Mouse (Mus musculus) CH12.LX (cell line): ENCODE measurements around the gene Shisa7.

ENCODE experiments used
- CTCF ChIP-seq, 2 experiments: IDR thresholded peaks in 1 of 2; conservative IDR thresholded peaks in 1 of 2; 2 replicates each; pipeline ENCODE4 v1.5.1; 2011 to 2012; ENCODE audit warnings: low read depth in 2 of 2, low read length in 2 of 2, improper control_type of control experiment in 1 of 2, inconsistent platforms in 1 of 2, mild to moderate bottlenecking in 1 of 2, moderate library complexity in 1 of 2
- TCF12 ChIP-seq: IDR thresholded peaks from 2 replicates; pipeline ENCODE4 v1.6.1; 2014; ENCODE audit warnings: low read depth, mild to moderate bottlenecking, inconsistent platforms, low read length, improper control_type of control experiment
- ZC3H11A ChIP-seq: IDR thresholded peaks from 2 replicates; pipeline ENCODE4 v1.6.1; 2012; ENCODE audit warnings: low read depth, mild to moderate bottlenecking, inconsistent platforms, low read length, improper control_type of control experiment

GRCm38 (mm10) chr7:4788499-4789435 lies 55.7 kb downstream of the Shisa7 start:
- TF ChIP-seq CTCF (conservative IDR thresholded peaks at IDR 0.05 in 1 of 2, IDR thresholded peaks at IDR 0.05 in 1 of 2; ENCODE audit: low read depth in 2 of 2, low read length in 2 of 2) (peak in 1 of 2 experiments; percentile 25; a peak in 2 of 4 replicates), ZC3H11A (no peak), TCF12 (peak; percentile 60; the same call in 1 of the 2 replicates)
